Mouse (Mus musculus) hindbrain, embryonic 11.5 days (tissue): ENCODE measurements at regions not wholly inside any gene's neighbourhood (a gene's known extent, or its start where the extent isn't known, plus 50 kb on each side); places are given as distances from the start of the nearest gene placed in this dataset.

Experiments
- ATAC-seq: fragments of 200-750 bp; cut with Nextera tagmentation; 2 replicates; pipeline ENCODE4 v1.8.0; 2017; ENCODE audit warnings: mild to moderate bottlenecking, moderate TSS enrichment, moderate library complexity; ENCODE audit not compliant: low FRiP score
- DNase-seq: peaks from one replicate; pipeline ENCODE4 v3.0.0-alpha.2; 2015; ENCODE audit warnings: low spot score
- H3K27ac ChIP-seq: fragments of 300-500 bp; sonication (generic); 2 replicates; pipeline ENCODE4 v1.5.1; 2014; ENCODE audit warnings: mild to moderate bottlenecking, low read depth, low read length
- H3K27me3 ChIP-seq: fragments of 300-500 bp; sonication (generic); 2 replicates; pipeline ENCODE4 v1.6.1; 2014; ENCODE audit warnings: mild to moderate bottlenecking, low read length, moderate library complexity, mixed read lengths; ENCODE audit not compliant: control insufficient read depth, insufficient read depth
- H3K36me3 ChIP-seq: fragments of 300-500 bp; sonication (generic); 2 replicates; pipeline ENCODE4 v1.6.1; 2014; ENCODE audit warnings: mild to moderate bottlenecking, low read length, moderate library complexity, mixed read lengths; ENCODE audit not compliant: control insufficient read depth, insufficient read depth
- H3K4me1 ChIP-seq: fragments of 300-500 bp; sonication (generic); replicated peaks from 2 replicates; pipeline ENCODE4 v1.6.1; 2014; ENCODE audit warnings: low read length, mixed read lengths; ENCODE audit not compliant: control insufficient read depth, insufficient read depth
- H3K4me2 ChIP-seq: fragments of 300-500 bp; sonication (generic); replicated peaks from 2 replicates; pipeline ENCODE4 v1.6.1; 2014; ENCODE audit warnings: mild to moderate bottlenecking, low read depth, low read length
- H3K4me3 ChIP-seq: fragments of 300-500 bp; sonication (generic); 2 replicates; pipeline ENCODE4 v1.5.1; 2014; ENCODE audit warnings: low read depth, low read length
- H3K9ac ChIP-seq: fragments of 300-500 bp; sonication (generic); 2 replicates; pipeline ENCODE4 v1.6.1; 2014; ENCODE audit warnings: low read depth, low read length
- H3K9me3 ChIP-seq: fragments of 300-500 bp; sonication (generic); 2 replicates; pipeline ENCODE4 v1.6.1; 2016; ENCODE audit warnings: low read length; ENCODE audit not compliant: control insufficient read depth
- WGBS: fragments of 180-500 bp; shearing (Covaris S2); extraction: QIAGEN DNeasy Blood & Tissue Kit; methylation state at CpG from one replicate; pipeline ENCODE4 v1.1.7; 2014; 5-methylcytosine and 5-hydroxymethylcytosine counted together

DNA sequence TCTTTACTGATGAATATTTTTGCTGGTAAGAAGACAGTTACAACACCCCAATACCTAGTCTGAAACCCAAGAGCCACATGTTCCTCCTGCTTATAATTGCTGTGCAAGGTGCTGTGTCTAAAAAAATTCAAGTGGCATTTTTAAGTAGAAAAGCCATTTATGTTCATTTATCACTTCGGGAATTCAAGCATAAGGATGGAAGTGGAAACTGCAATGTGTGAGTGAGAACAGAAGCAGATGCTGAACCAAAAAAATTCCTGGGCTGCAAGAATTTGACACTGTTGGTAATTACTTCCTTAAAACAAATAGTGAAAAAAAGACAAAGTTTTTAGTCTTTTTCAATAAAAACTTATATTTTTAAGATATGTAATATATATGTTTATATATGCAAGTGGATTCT is 3227.5 kb upstream of the Gm6569 start:
- 86% methylated on average over 1 of the region's 1 CpGs for WGBS

DNA sequence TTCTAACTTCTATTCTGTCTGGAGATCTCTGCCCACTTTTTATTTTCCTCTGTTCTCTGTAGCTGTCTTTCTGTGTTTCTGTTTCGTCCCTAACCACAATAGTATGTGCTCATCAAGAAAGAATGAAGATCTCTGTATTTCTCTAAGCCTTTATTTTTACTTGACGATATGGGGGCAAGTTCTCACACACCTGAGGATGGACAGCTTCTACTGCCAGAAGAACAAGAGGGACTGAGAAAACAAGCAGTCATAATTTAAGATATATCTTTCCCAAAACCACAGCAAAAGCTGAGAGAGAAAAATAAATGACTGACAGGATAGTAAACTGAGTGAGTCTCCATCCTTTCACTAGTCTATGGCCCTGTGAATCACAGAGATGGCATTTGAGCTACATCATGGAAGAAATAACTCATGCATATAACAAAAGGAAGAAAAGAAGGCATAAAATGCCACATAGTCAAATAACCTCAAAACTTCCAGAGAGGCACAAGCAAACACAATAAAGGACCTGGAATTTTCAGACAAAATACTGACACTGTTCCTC is 3216.2 kb upstream of the Gm6569 start:
- 73% methylated on average over 2 of the region's 2 CpGs for WGBS

More for the DNA sequence above, 3227.5 kb upstream of the Gm6569 start:
- Histone ChIP-seq H3K4me2 (no peak overlapping the region), H3K36me3 (no peaks in the 10 kb centered on the region), H3K27me3 (no peaks in the 10 kb centered on the region), H3K4me1 (no peaks in the 10 kb centered on the region), H3K27ac (no peak overlapping the region), H3K9me3 (no peaks in the 10 kb centered on the region), H3K4me3 (no peak overlapping the region), H3K9ac (no peak overlapping the region)
- ATAC-seq (no peak), DNase-seq (no peak)

DNA sequence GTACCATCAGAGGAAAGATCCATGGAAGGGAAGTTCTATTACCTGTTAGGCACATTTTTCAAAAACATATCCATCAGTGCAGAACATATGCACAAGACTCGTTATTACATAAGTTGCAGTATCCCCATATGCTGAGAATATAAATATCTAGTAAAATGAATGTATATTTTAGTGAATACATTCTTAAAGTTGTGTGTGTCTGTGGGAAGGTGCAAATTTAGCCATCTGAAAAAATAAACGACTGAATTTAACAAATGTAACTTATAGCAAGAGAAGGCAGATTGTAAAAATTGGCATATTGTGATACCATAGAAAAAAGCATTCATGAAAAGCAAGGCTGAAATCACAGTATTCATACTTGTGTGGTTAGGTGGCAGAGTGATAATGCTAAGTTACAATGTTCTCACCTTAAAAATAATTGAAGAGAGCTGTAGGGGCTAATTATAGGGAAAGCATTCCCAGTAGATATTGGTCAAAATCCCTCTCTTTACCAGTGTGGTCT is 3193.3 kb upstream of the Gm6569 start:
- Histone ChIP-seq H3K27me3 (no peaks in the 10 kb centered on the region), H3K4me2 (no peak overlapping the region), H3K36me3 (no peaks in the 10 kb centered on the region), H3K4me3 (no peak overlapping the region), H3K27ac (no peak overlapping the region), H3K9me3 (no peaks in the 10 kb centered on the region), H3K9ac (no peak overlapping the region), H3K4me1 (no peaks in the 10 kb centered on the region)
- WGBS = 82% methylated on average over 2 of the region's 2 CpGs
- ATAC-seq (no peak), DNase-seq (no peak)

More for the DNA sequence above, 3216.2 kb upstream of the Gm6569 start:
- Histone ChIP-seq H3K27ac (no peak overlapping the region), H3K4me2 (no peak overlapping the region), H3K9me3 (no peaks in the 10 kb centered on the region), H3K4me1 (no peaks in the 10 kb centered on the region), H3K4me3 (no peak overlapping the region), H3K36me3 (no peaks in the 10 kb centered on the region), H3K9ac (no peak overlapping the region), H3K27me3 (no peaks in the 10 kb centered on the region)
- ATAC-seq = no peak
- DNase-seq = no peak

DNA sequence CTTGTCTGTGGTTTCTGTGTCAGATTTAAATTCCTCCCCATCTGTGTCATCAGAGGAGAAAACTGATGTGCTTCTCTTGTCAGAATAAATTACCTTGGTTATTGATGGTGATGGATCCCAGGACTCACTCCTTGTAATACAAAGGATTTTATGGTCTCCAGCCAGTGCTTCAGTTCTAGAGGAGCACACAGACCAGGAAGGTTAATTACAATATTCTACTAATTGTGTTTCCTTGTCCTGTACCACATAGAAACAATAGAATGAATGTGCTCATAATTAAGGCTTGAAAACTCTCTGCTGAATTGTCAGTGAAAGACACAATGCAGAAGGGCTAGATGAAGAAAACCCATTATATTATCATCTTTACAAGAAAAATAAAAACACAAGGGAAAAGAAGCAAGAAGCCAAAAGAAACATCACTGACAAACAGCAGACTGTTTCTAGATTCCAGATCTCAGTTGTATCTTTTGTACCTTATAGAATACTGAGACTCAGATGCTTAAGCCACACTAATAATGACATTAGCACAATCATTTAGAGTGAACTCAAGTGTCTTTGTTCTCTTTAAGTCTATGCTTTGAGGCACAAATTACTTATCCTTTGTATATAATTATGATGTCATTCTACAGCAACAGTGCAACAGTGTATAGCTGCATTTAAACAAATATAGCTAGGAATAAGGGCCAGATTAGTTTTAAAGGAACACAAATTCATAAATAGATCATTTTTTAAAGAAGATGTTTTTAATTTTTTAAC is 3189.7 kb upstream of the Gm6569 start:
- ATAC-seq = peak; percentile 74
- no peaks in the 10 kb centered on the region for H3K27me3 ChIP-seq
- H3K4me1 ChIP-seq = no peaks in the 10 kb centered on the region
- peak; percentile 18 for DNase-seq
- H3K4me2 ChIP-seq = no peak overlapping the region
- H3K36me3 ChIP-seq = no peaks in the 10 kb centered on the region
- no peak overlapping the region for H3K27ac ChIP-seq
- H3K9me3 ChIP-seq = no peaks in the 10 kb centered on the region
- H3K4me3 ChIP-seq = no peak overlapping the region
- no peak overlapping the region for H3K9ac ChIP-seq

DNA sequence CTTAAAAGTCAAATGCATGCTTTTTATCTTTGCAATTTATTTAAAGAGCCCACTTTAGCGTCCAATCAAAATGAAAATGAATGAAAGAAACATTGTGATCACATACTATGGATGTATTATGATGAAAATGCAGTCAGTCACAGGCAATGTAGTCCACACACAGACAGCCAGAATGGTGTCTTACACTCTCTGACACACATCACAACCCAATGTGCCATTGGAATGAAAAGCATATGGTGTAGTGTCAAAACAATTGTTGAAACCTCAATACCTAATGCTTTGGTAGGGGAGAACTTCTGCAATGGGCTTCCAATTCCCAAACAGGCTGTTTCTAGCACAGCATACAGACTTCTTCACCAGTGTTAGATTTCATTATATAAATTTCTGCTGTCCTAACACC is 3158.8 kb upstream of the Gm6569 start:
- H3K27me3 ChIP-seq = no peaks in the 10 kb centered on the region
- no peaks in the 10 kb centered on the region for H3K4me1 ChIP-seq
- no peak for ATAC-seq
- H3K4me3 ChIP-seq = no peak overlapping the region
- no peaks in the 10 kb centered on the region for H3K9me3 ChIP-seq
- DNase-seq = no peak
- no peaks in the 10 kb centered on the region for H3K36me3 ChIP-seq
- H3K27ac ChIP-seq = no peak overlapping the region
- WGBS = 86% methylated on average over 1 of the region's 1 CpGs
- no peak overlapping the region for H3K4me2 ChIP-seq
- no peak overlapping the region for H3K9ac ChIP-seq

DNA sequence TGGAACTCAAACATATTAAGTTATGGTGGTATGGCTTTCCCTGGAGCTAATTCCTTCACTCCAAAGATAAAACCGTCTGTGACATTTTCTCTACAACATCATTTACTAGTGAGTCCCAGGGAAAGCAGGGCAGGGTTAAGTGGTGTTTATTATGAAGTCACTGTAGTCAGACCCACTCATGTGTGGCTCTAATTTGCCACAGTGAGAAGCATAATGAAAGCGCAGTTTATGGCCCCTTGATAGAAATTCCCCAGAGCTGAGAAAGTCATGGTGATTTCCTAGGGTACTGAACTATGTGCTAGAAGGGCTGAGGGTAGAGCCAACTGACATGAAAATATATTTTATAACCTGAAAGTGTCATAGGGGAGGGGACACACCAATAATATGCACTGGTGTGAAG is 3129.8 kb upstream of the Gm6569 start:
- Histone ChIP-seq H3K27me3 (no peaks in the 10 kb centered on the region), H3K4me3 (no peak overlapping the region), H3K9ac (no peak overlapping the region), H3K4me1 (no peaks in the 10 kb centered on the region), H3K9me3 (no peaks in the 10 kb centered on the region), H3K4me2 (no peak overlapping the region), H3K27ac (no peak overlapping the region), H3K36me3 (no peaks in the 10 kb centered on the region)
- WGBS = 75% methylated on average over 2 of the region's 2 CpGs
- no peak for DNase-seq
- ATAC-seq = peak; percentile 51; the same call in 1 of the 2 replicates

DNA sequence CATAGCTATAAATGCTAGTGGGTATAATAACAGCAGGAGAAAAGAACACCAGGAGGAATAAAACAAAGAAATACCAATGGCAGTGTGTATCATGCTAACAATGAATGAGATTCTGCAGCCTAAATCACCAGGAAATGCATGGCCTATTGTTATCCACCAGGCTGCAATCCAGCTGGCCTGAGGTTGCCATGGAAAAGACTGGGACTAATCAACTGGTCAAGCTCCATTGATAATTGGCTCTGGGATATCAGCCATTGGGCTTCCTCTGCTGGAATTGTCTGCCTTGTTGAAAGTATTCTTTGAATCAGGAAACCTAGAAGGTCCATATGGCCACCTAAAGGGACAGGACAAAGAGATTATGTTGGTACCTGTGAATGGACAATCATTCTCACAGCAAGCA is 3120.6 kb upstream of the Gm6569 start:
- Histone ChIP-seq H3K4me3 (no peak overlapping the region), H3K27me3 (no peaks in the 10 kb centered on the region), H3K4me1 (no peaks in the 10 kb centered on the region; the same call in 1 of the 2 replicates), H3K4me2 (no peak overlapping the region), H3K27ac (peak overlapping the region; percentile 60), H3K36me3 (no peaks in the 10 kb centered on the region), H3K9me3 (no peaks in the 10 kb centered on the region), H3K9ac (no peak overlapping the region)
- ATAC-seq (peak; percentile 92), DNase-seq (peak; percentile 72)

DNA sequence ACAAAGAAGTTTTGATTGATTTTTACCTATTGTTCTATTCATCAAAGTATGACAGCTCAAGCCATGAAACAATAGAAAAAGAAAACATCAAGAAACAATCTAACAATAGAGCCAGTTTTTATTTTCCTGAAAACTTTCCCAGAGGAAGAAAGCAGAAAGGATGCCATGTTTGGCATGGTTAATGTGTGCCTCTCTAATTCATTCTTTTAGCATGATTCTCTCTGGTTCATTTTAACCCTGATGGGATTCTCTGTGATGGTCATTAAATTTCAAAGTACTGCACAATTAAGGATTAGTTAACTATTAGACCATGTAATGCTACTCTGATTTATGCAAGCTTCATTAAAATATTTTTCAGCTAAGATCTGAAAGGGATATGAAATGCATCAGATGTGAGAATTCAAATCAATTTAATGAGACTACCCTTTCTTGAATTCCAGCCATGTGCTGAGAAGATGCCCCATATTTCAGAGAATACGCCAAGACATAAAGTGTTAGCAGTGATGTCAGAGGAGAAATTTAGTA is 3106.9 kb upstream of the Gm6569 start:
- Histone ChIP-seq H3K4me2 (no peak overlapping the region), H3K27ac (no peak overlapping the region), H3K4me3 (no peak overlapping the region), H3K9ac (no peak overlapping the region), H3K4me1 (no peaks in the 10 kb centered on the region), H3K9me3 (no peaks in the 10 kb centered on the region), H3K36me3 (no peaks in the 10 kb centered on the region), H3K27me3 (no peaks in the 10 kb centered on the region)
- ATAC-seq (no peak), DNase-seq (no peak)
- WGBS = 94% methylated on average over 1 of the region's 1 CpGs

DNA sequence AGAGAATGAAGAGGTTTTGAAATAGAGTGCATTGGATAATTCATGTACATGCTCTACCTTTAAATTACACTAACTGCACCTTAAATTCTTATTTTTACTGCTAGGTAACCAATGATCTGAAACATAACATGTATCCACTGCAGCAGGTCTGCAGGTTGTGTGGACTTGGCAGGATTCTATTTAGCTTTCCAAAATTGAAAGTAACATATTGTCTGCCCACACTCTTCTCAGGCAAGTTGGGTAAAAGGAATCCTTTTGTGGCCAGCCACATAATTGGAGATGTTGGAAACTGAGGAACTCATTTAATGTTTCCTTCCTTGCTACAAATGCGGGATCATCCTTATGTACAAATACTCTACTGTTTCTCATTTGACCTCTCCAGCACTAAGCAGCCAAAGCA is 3106.4 kb upstream of the Gm6569 start:
- no peak overlapping the region for H3K9ac ChIP-seq
- no peak overlapping the region for H3K27ac ChIP-seq
- H3K36me3 ChIP-seq = no peaks in the 10 kb centered on the region
- DNase-seq (no peak), ATAC-seq (no peak)
- H3K4me2 ChIP-seq = no peak overlapping the region
- no peaks in the 10 kb centered on the region for H3K9me3 ChIP-seq
- no peaks in the 10 kb centered on the region for H3K27me3 ChIP-seq
- WGBS = 85% methylated on average over 1 of the region's 1 CpGs
- H3K4me3 ChIP-seq = no peak overlapping the region
- H3K4me1 ChIP-seq = no peaks in the 10 kb centered on the region
